Mouse (Mus musculus) stomach, embryonic 16.5 days (tissue): Measurements from ENCODE around the gene Dhx16. TPM values are rescaled to one million over a fixed set of nuclear protein-coding genes. Genes with fewer than 3 reads are reported as not detected.
"Not testable (repeated sequence)": the region's sequence is repeated elsewhere in the genome, so short reads cannot be mapped to it uniquely, and the experiment has no call there.

Experiments
- ATAC-seq: fragments of 200-750 bp; cut with Nextera tagmentation; 2 replicates; pipeline ENCODE4 v1.8.0; 2017; ENCODE audit warnings: moderate number of reproducible peaks, moderate TSS enrichment; ENCODE audit not compliant: insufficient read depth, low FRiP score
- H3K27ac ChIP-seq: fragments of 300-500 bp; sonication (generic); 2 replicates; pipeline ENCODE4 v1.5.1; 2014; ENCODE audit warnings: low read length
- H3K27me3 ChIP-seq: fragments of 300-500 bp; sonication (generic); 2 replicates; pipeline ENCODE4 v1.6.1; 2014; ENCODE audit warnings: low read length, control low read depth, mixed read lengths; ENCODE audit not compliant: control insufficient read depth, insufficient read depth
- H3K36me3 ChIP-seq: fragments of 300-500 bp; sonication (generic); 2 replicates; pipeline ENCODE4 v1.6.1; 2014; ENCODE audit warnings: low read length; ENCODE audit not compliant: control insufficient read depth, insufficient read depth
- H3K4me1 ChIP-seq: fragments of 300-500 bp; sonication (generic); 2 replicates; pipeline ENCODE4 v1.6.1; 2014; ENCODE audit warnings: low read length, control low read depth, mixed read lengths; ENCODE audit not compliant: control insufficient read depth, insufficient read depth
- H3K4me2 ChIP-seq: fragments of 300-500 bp; sonication (generic); 2 replicates; pipeline ENCODE4 v1.6.1; 2014; ENCODE audit warnings: low read depth, low read length, mixed read lengths
- H3K4me3 ChIP-seq: fragments of 300-500 bp; sonication (generic); replicated peaks from 2 replicates; pipeline ENCODE4 v1.5.1; 2014; ENCODE audit warnings: mild to moderate bottlenecking, low read length
- H3K9ac ChIP-seq: fragments of 300-500 bp; sonication (generic); 2 replicates; pipeline ENCODE4 v1.6.1; 2014; ENCODE audit warnings: low read length
- H3K9me3 ChIP-seq: fragments of 300-500 bp; sonication (generic); replicated peaks from 2 replicates; pipeline ENCODE4 v1.6.1; 2016; ENCODE audit warnings: low read length, control low read depth; ENCODE audit not compliant: control insufficient read depth
- WGBS: fragments of 180-500 bp; shearing (Covaris S2); extraction: QIAGEN DNeasy Blood & Tissue Kit; methylation state at CpG from one replicate; pipeline ENCODE4 v1.1.7; 2014; 5-methylcytosine and 5-hydroxymethylcytosine counted together
- polyA plus RNA-seq: library from polyadenylated mRNA; unstranded; fragments of >200 nt; fragmentation: Nextera tagmentation; extraction: Ambion mirVana; gene quantifications from 2 replicates; pipeline ENCODE4 v1.2.1, GENCODE M21; 2015

The Dhx16 gene
- polyA plus RNA-seq, 1 experiment from 2014 or later, result 33.8 TPM

DNA sequence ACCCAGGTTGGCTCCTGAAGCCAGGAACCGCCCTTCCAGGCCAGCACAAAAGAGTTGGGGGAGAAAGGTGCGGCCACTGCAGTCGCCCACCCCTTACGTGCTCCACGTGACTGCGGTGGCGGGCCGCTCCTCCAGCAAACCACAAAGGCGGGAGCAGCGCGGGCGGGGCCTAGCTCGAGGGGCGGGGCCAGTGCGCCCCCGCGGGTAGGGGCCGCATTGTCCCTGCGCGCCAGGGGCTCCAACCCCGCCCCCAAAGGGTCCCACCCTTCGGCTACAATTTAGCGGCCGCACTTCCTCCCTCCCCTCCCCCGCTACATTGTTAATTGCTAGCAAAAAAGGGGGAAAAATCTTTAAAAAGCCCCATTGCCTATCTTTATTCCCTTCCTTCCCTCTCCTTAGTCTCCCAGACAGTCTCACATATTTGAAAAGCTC lies 42.6 kb upstream of the Dhx16 start:
- peak; percentile 54 for ATAC-seq
- peaks cover 29% of the 10 kb centered on the region for H3K36me3 ChIP-seq
- H3K27ac ChIP-seq, result peak overlapping the region; percentile 96
- no peaks in the 10 kb centered on the region for H3K27me3 ChIP-seq
- peaks cover 40% of the 10 kb centered on the region for H3K4me1 ChIP-seq
- H3K9ac ChIP-seq, result peak overlapping the region; percentile 94
- under 1% methylated on average over 24 of the region's 25 CpGs for WGBS
- peak overlapping the region; percentile 78 for H3K4me3 ChIP-seq
- no peaks in the 10 kb centered on the region for H3K9me3 ChIP-seq
- H3K4me2 ChIP-seq, result peak overlapping the region; percentile 75

- H3K4me1 ChIP-seq, result peaks cover 44% of the 10 kb centered on the region
- ATAC-seq, result no peak
- under 1% methylated on average over 18 of the region's 18 CpGs for WGBS
- peak overlapping the region; percentile 94 for H3K9ac ChIP-seq
- peaks cover 29% of the 10 kb centered on the region for H3K36me3 ChIP-seq
- H3K4me2 ChIP-seq, result peak overlapping the region; percentile 75
- peak overlapping the region; percentile 96 for H3K27ac ChIP-seq
- H3K9me3 ChIP-seq, result no peaks in the 10 kb centered on the region
- peak overlapping the region; percentile 78 for H3K4me3 ChIP-seq
- no peaks in the 10 kb centered on the region for H3K27me3 ChIP-seq
These were observed 42.1 kb upstream of the Dhx16 start for GRCm38 (mm10) chr17:35837487-35837886.

DNA sequence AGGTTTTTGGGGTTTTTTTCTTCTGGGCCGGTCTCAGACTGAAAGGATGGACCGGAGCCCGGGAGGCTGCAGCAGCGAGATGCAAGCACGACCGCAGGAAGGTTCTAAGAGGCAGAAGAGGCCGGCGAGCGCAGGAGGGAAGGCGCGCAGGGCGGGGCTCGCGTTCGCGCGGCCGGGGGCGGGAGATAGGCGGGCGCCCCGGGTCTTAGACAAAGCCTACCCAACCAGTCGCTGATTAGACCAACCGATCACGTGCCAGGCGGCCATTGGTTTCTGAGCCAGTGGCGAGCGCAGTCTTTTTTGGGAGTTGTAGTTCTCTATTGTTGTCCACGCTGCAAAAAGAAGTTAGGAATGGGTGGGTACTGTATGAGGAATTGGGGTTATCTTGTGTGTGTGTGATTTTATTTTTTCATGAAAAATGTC lies 41.5 kb upstream of the Dhx16 start, which contains the start of gene Tubb5:
TSS of gene Tubb5 (minus strand) at position 185 of the 423 bp plus-strand sequence.
- H3K4me2 ChIP-seq, result peak within 1 kb of the TSS; percentile 75
- peak within 1 kb of the TSS; percentile 94 for H3K9ac ChIP-seq
- WGBS, result 1% methylated on average over 29 of the region's 29 CpGs
- H3K9me3 ChIP-seq, result no peaks in the 10 kb centered on the region
- peak; percentile 83 for ATAC-seq
- peaks cover 39% of the 10 kb centered on the region for H3K4me1 ChIP-seq
- H3K36me3 ChIP-seq, result peaks cover 29% of the 10 kb centered on the region
- no peaks in the 10 kb centered on the region for H3K27me3 ChIP-seq
- peak within 1 kb of the TSS; percentile 96 for H3K27ac ChIP-seq
- H3K4me3 ChIP-seq, result peak within 1 kb of the TSS; percentile 78

- H3K27ac ChIP-seq, result peak overlapping the region; percentile 91
- H3K27me3 ChIP-seq, result no peaks in the 10 kb centered on the region
- peaks cover 29% of the 10 kb centered on the region for H3K36me3 ChIP-seq
- no peak for ATAC-seq
- peak overlapping the region; percentile 63 for H3K4me2 ChIP-seq
- peak overlapping the region; percentile 78 for H3K4me3 ChIP-seq
- peak overlapping the region; percentile 71 for H3K9ac ChIP-seq
- H3K4me1 ChIP-seq, result peaks cover 37% of the 10 kb centered on the region
- WGBS, result 0% methylated on average over 5 of the region's 5 CpGs
- H3K9me3 ChIP-seq, result no peaks in the 10 kb centered on the region
These were observed 41.0 kb upstream of the Dhx16 start for GRCm38 (mm10) chr17:35838570-35838969.

- Histone ChIP-seq H3K36me3 (peaks cover 26% of the 10 kb centered on the region), H3K4me1 (peaks cover 33% of the 10 kb centered on the region), H3K27ac (peak overlapping the region; percentile 91), H3K4me3 (peak overlapping the region; percentile 78), H3K4me2 (peak overlapping the region; percentile 63), H3K9ac (peak overlapping the region; percentile 71)
- WGBS, result 40% methylated on average over 3 of the region's 3 CpGs
- H3K27me3 ChIP-seq, H3K9me3 ChIP-seq, ATAC-seq: not testable (repeated sequence)
These were observed 40.6 kb upstream of the Dhx16 start for GRCm38 (mm10) chr17:35839002-35839401.

DNA sequence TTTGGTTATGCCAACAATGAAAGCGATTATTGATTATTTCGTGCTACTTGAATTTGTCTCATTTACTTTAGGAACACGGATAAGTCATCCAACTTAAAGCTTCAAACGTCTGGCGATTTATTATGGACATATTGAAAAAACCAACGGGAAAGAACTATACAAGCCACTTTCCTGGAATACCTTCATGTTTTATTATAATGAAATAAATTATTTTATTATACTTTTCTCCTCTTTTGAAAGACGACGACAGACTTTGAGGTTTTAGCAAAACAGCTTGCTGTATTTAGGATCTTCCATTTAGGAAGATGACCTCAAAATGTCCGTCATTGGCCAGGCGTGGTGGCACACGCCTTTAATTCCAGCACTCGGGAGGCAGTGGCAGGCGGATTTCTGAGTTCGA lies 39.1 kb upstream of the Dhx16 start:
- Histone ChIP-seq H3K27me3 (no peaks in the 10 kb centered on the region), H3K27ac (peak overlapping the region; percentile 69), H3K4me1 (peaks cover 18% of the 10 kb centered on the region), H3K36me3 (peaks cover 12% of the 10 kb centered on the region), H3K4me3 (peak overlapping the region; percentile 65), H3K9ac (peak overlapping the region; percentile 63; the same call in 1 of the 2 replicates), H3K9me3 (no peaks in the 10 kb centered on the region), H3K4me2 (peak overlapping the region; percentile 53)
- ATAC-seq, result no peak
- 54% methylated on average over 14 of the region's 14 CpGs for WGBS

DNA sequence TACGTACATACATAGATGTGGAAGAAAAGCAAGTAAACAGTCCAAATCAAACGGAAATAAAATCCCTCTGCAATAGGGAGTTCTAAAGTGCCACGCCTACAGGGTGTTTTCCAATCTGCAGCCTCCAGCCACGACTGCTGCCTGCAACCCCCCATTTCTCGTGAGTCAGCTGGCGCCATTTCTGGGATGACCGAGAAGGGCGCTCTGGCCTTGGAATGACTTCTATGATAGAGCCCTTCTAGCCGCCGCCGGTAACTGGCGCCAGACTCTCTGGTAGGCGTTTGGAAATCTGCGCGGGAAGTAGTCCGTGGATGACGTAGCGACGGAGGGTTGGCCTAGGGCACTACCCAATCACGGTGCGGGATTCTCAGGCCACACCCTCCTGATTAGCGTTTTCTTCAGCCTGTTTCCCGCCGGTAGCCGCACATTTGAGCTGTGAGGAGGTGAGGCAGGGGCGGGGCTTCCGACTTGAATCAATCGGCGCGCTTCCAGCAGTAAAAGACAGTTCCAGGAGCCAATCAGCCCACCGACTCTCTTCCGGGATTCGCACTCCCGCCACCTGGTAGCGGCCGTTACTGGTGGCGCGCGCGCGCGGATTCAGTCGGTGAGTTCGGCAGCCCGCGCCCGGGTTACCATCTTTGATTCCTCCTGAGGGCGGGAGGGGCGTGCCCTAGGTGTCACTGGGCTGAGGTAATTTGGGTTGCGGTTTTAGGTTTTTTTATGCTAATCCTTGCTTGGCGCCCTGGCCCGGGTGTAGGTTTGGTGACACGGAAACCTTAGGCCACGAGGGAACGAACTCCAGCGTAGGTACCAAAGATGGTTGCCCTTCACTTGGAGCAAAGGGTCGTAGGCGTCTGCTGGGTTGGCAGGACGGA lies 38.3 kb upstream of the Dhx16 start, which contains the start of gene Mdc1:
TSS of gene Mdc1 (plus strand) at position 440 of the 875 bp plus-strand sequence.
- Histone ChIP-seq H3K36me3 (0 out of 2 replicates have a peak, but pooled peaks cover 5% of the 10 kb centered on the region), H3K4me3 (peak within 1 kb of the TSS; percentile 65), H3K9me3 (no peaks in the 10 kb centered on the region), H3K4me1 (peaks cover 11% of the 10 kb centered on the region), H3K27me3 (no peaks in the 10 kb centered on the region), H3K4me2 (peak within 1 kb of the TSS; percentile 71), H3K27ac (peak within 1 kb of the TSS; percentile 87), H3K9ac (peak within 1 kb of the TSS; percentile 80)
- WGBS, result under 1% methylated on average over 59 of the region's 59 CpGs
- peak; percentile 94 for ATAC-seq

- 15% methylated on average over 11 of the region's 11 CpGs for WGBS
- no peaks in the 10 kb centered on the region for H3K9me3 ChIP-seq
- peak overlapping the region; percentile 71 for H3K4me2 ChIP-seq
- H3K27ac ChIP-seq, result peak overlapping the region; percentile 87
- no peak for ATAC-seq
- no peaks in the 10 kb centered on the region for H3K27me3 ChIP-seq
- H3K4me1 ChIP-seq, result peaks cover 9% of the 10 kb centered on the region
- peak overlapping the region; percentile 65 for H3K4me3 ChIP-seq
- H3K36me3 ChIP-seq, result peaks cover 1% of the 10 kb centered on the region; the same call in 1 of the 2 replicates
- H3K9ac ChIP-seq, result peak overlapping the region; percentile 80
These were observed 37.6 kb upstream of the Dhx16 start for GRCm38 (mm10) chr17:35842006-35842405.

- no peak for ATAC-seq
- H3K9me3 ChIP-seq, result no peaks in the 10 kb centered on the region
- no peak overlapping the region for H3K27ac ChIP-seq
- H3K4me3 ChIP-seq, result no peak overlapping the region
- peaks cover 11% of the 10 kb centered on the region; the same call in 1 of the 2 replicates for H3K36me3 ChIP-seq
- peaks cover 9% of the 10 kb centered on the region for H3K4me1 ChIP-seq
- no peak overlapping the region for H3K4me2 ChIP-seq
- H3K27me3 ChIP-seq, result no peaks in the 10 kb centered on the region
- H3K9ac ChIP-seq, result no peak overlapping the region
- WGBS, result 93% methylated on average over 3 of the region's 3 CpGs
These were observed 36.1 kb upstream of the Dhx16 start for GRCm38 (mm10) chr17:35843514-35843913.
